Mouse (Mus musculus) hindbrain, embryonic 11.5 days (tissue): ENCODE data around the gene Hdac5. TPM values are rescaled to one million over a fixed set of nuclear protein-coding genes. Genes with fewer than 3 reads are reported as not detected.

Source experiments
- ATAC-seq: fragments of 200-750 bp; cut with Nextera tagmentation; 2 replicates; pipeline ENCODE4 v1.8.0; 2017; ENCODE audit warnings: mild to moderate bottlenecking, moderate TSS enrichment, moderate library complexity; ENCODE audit not compliant: low FRiP score
- DNase-seq: peaks from one replicate; pipeline ENCODE4 v3.0.0-alpha.2; 2015; ENCODE audit warnings: low spot score
- H3K27ac ChIP-seq: fragments of 300-500 bp; sonication (generic); 2 replicates; pipeline ENCODE4 v1.5.1; 2014; ENCODE audit warnings: mild to moderate bottlenecking, low read depth, low read length
- H3K27me3 ChIP-seq: fragments of 300-500 bp; sonication (generic); 2 replicates; pipeline ENCODE4 v1.6.1; 2014; ENCODE audit warnings: mild to moderate bottlenecking, low read length, moderate library complexity, mixed read lengths; ENCODE audit not compliant: control insufficient read depth, insufficient read depth
- H3K36me3 ChIP-seq: fragments of 300-500 bp; sonication (generic); 2 replicates; pipeline ENCODE4 v1.6.1; 2014; ENCODE audit warnings: mild to moderate bottlenecking, low read length, moderate library complexity, mixed read lengths; ENCODE audit not compliant: control insufficient read depth, insufficient read depth
- H3K4me1 ChIP-seq: fragments of 300-500 bp; sonication (generic); replicated peaks from 2 replicates; pipeline ENCODE4 v1.6.1; 2014; ENCODE audit warnings: low read length, mixed read lengths; ENCODE audit not compliant: control insufficient read depth, insufficient read depth
- H3K4me2 ChIP-seq: fragments of 300-500 bp; sonication (generic); replicated peaks from 2 replicates; pipeline ENCODE4 v1.6.1; 2014; ENCODE audit warnings: mild to moderate bottlenecking, low read depth, low read length
- H3K4me3 ChIP-seq: fragments of 300-500 bp; sonication (generic); 2 replicates; pipeline ENCODE4 v1.5.1; 2014; ENCODE audit warnings: low read depth, low read length
- H3K9ac ChIP-seq: fragments of 300-500 bp; sonication (generic); 2 replicates; pipeline ENCODE4 v1.6.1; 2014; ENCODE audit warnings: low read depth, low read length
- H3K9me3 ChIP-seq: fragments of 300-500 bp; sonication (generic); 2 replicates; pipeline ENCODE4 v1.6.1; 2016; ENCODE audit warnings: low read length; ENCODE audit not compliant: control insufficient read depth
- WGBS: fragments of 180-500 bp; shearing (Covaris S2); extraction: QIAGEN DNeasy Blood & Tissue Kit; methylation state at CpG from one replicate; pipeline ENCODE4 v1.1.7; 2014; 5-methylcytosine and 5-hydroxymethylcytosine counted together
- polyA plus RNA-seq: library from polyadenylated mRNA; unstranded; fragments of >200 nt; fragmentation: Nextera tagmentation; extraction: Ambion mirVana; gene quantifications from 2 replicates; pipeline ENCODE4 v1.2.1, GENCODE M21; 2014

Gene Hdac5
- polyA plus RNA-seq, 1 experiment from 2014 or later = 36.6 TPM

- Histone ChIP-seq H3K4me2 (peak overlapping the region; percentile 57), H3K4me1 (peaks cover 7% of the 10 kb centered on the region), H3K9me3 (no peaks in the 10 kb centered on the region), H3K4me3 (peak overlapping the region; percentile 58), H3K9ac (peak overlapping the region; percentile 59), H3K36me3 (0 out of 2 replicates have a peak, but pooled peaks cover 2% of the 10 kb centered on the region), H3K27ac (no peak overlapping the region), H3K27me3 (no peaks in the 10 kb centered on the region)
- DNase-seq (no peak), ATAC-seq (no peak)
- WGBS = 68% methylated on average over 6 of the region's 6 CpGs
Measured at GRCm38 (mm10) chr11:102188980-102189379, 41.0 kb downstream of the Hdac5 start.

GRCm38 (mm10) chr11:102186235-102186634 lies 43.7 kb downstream of the Hdac5 start:
- 86% methylated on average over 1 of the region's 1 CpGs for WGBS
- no peak for ATAC-seq
- no peaks in the 10 kb centered on the region for H3K27me3 ChIP-seq
- no peak overlapping the region for H3K4me2 ChIP-seq
- H3K4me3 ChIP-seq = no peak overlapping the region
- no peak overlapping the region for H3K27ac ChIP-seq
- H3K9ac ChIP-seq = no peak overlapping the region
- H3K4me1 ChIP-seq = peaks cover 7% of the 10 kb centered on the region
- no peaks in the 10 kb centered on the region for H3K9me3 ChIP-seq
- DNase-seq = no peak
- H3K36me3 ChIP-seq = 0 out of 2 replicates have a peak, but pooled peaks cover 3% of the 10 kb centered on the region

GRCm38 (mm10) chr11:102185677-102186076 lies 44.3 kb downstream of the Hdac5 start:
- Histone ChIP-seq H3K4me3 (peak overlapping the region; percentile 87; the same call in 1 of the 2 replicates), H3K9ac (peak overlapping the region; percentile 89; the same call in 1 of the 2 replicates), H3K4me1 (peaks cover 3% of the 10 kb centered on the region; the same call in 1 of the 2 replicates), H3K27ac (no peak overlapping the region), H3K4me2 (peak overlapping the region; percentile 20), H3K36me3 (0 out of 2 replicates have a peak, but pooled peaks cover 3% of the 10 kb centered on the region), H3K9me3 (no peaks in the 10 kb centered on the region), H3K27me3 (no peaks in the 10 kb centered on the region)
- 66% methylated on average over 3 of the region's 3 CpGs for WGBS
- DNase-seq (no peak), ATAC-seq (no peak)

GRCm38 (mm10) chr11:102184646-102185495 lies 45.1 kb downstream of the Hdac5 start, which contains the start of gene Lsm12:
Lsm12 (minus strand) TSS chr11:102185296.
- Histone ChIP-seq H3K9ac (peak within 1 kb of the TSS; percentile 89), H3K9me3 (no peaks in the 10 kb centered on the region), H3K36me3 (0 out of 2 replicates have a peak, but pooled peaks cover 3% of the 10 kb centered on the region), H3K4me3 (peak within 1 kb of the TSS; percentile 87), H3K27ac (peak within 1 kb of the TSS; percentile 90), H3K4me2 (peak within 1 kb of the TSS; percentile 72), H3K27me3 (no peaks in the 10 kb centered on the region), H3K4me1 (no peaks in the 10 kb centered on the region)
- peak; percentile 85 for ATAC-seq
- under 1% methylated on average over 52 of the region's 70 CpGs for WGBS
- DNase-seq = peak; percentile 98

- DNase-seq (no peak), ATAC-seq (no peak)
- Histone ChIP-seq H3K27me3 (no peaks in the 10 kb centered on the region), H3K4me3 (peak overlapping the region; percentile 87), H3K9me3 (no peaks in the 10 kb centered on the region), H3K36me3 (0 out of 2 replicates have a peak, but pooled peaks cover 3% of the 10 kb centered on the region), H3K9ac (peak overlapping the region; percentile 89), H3K4me2 (peak overlapping the region; percentile 72), H3K27ac (peak overlapping the region; percentile 90), H3K4me1 (no peaks in the 10 kb centered on the region)
- WGBS = 9% methylated on average over 7 of the region's 7 CpGs
Measured at GRCm38 (mm10) chr11:102184253-102184645, 45.7 kb downstream of the Hdac5 start.

GRCm38 (mm10) chr11:102179836-102180235 lies 50.1 kb downstream of the Hdac5 start:
- Histone ChIP-seq H3K9ac (no peak overlapping the region), H3K4me3 (no peak overlapping the region), H3K27me3 (no peaks in the 10 kb centered on the region), H3K9me3 (no peaks in the 10 kb centered on the region), H3K4me2 (no peak overlapping the region), H3K4me1 (no peaks in the 10 kb centered on the region), H3K27ac (no peak overlapping the region), H3K36me3 (peaks cover 3% of the 10 kb centered on the region; the same call in 1 of the 2 replicates)
- no peak for ATAC-seq
- DNase-seq = no peak

- no peaks in the 10 kb centered on the region for H3K27me3 ChIP-seq
- H3K27ac ChIP-seq = no peak overlapping the region
- H3K4me2 ChIP-seq = no peak overlapping the region
- DNase-seq = no peak
- WGBS = 90% methylated on average over 5 of the region's 5 CpGs
- H3K4me1 ChIP-seq = no peaks in the 10 kb centered on the region
- peaks cover 10% of the 10 kb centered on the region; the same call in 1 of the 2 replicates for H3K36me3 ChIP-seq
- no peak overlapping the region for H3K4me3 ChIP-seq
- ATAC-seq = no peak
- H3K9ac ChIP-seq = no peak overlapping the region
- no peaks in the 10 kb centered on the region for H3K9me3 ChIP-seq
Measured at GRCm38 (mm10) chr11:102168689-102169088, 61.3 kb downstream of the Hdac5 start.

GRCm38 (mm10) chr11:102167539-102167938 lies 62.4 kb downstream of the Hdac5 start:
- DNase-seq (no peak), ATAC-seq (no peak)
- Histone ChIP-seq H3K4me3 (no peak overlapping the region), H3K27me3 (no peaks in the 10 kb centered on the region), H3K4me2 (no peak overlapping the region), H3K27ac (no peak overlapping the region), H3K9me3 (no peaks in the 10 kb centered on the region), H3K36me3 (peaks cover 12% of the 10 kb centered on the region; the same call in 1 of the 2 replicates), H3K4me1 (no peaks in the 10 kb centered on the region), H3K9ac (no peak overlapping the region)
- 95% methylated on average over 5 of the region's 5 CpGs for WGBS
